Mouse (Mus musculus): ENCODE results near the gene Rb1. TPM values are rescaled to one million over a fixed set of nuclear protein-coding genes. Genes with fewer than 3 reads are reported as not detected.

Rb1 gene
- total and polyA plus RNA-seq, 2 experiments from 2014 or later, result 18.1 to 23.9 TPM

GRCm38 (mm10) chr14:73226346-73226745, 99.3 kb downstream of the Rb1 start:
- WGBS, result 44% methylated on average over 3 of the region's 3 CpGs

GRCm38 (mm10) chr14:73222316-73222970, 103.2 kb downstream of the Rb1 start:
- no peaks in the 10 kb centered on the region for H3K36me3 ChIP-seq (ENCODE audit: insufficient read depth, low read length)
- no peak overlapping the region for H3K4me2 ChIP-seq (ENCODE audit: low read depth, low read length)
- no peak for ATAC-seq
- WGBS, result 91% methylated on average over 9 of the region's 9 CpGs
- no peak for TF ChIP-seq CTCF (IDR thresholded peaks at IDR 0.05; ENCODE audit: low read depth)
- no peak overlapping the region for H3K4me3 ChIP-seq (ENCODE audit: low read length)
- H3K27me3 ChIP-seq (ENCODE audit: insufficient read depth, low read length), result no peaks in the 10 kb centered on the region
- no peaks in the 10 kb centered on the region for H3K9me3 ChIP-seq (ENCODE audit: low read length)
- H3K4me1 ChIP-seq (ENCODE audit: insufficient read depth, low read length), result no peaks in the 10 kb centered on the region
- H3K9ac ChIP-seq (replicated peaks; ENCODE audit: low read length), result no peak overlapping the region
- H3K27ac ChIP-seq, result no peak overlapping the region
- no peak for DNase-seq (ENCODE audit: low spot score)

More at GRCm38 (mm10) chr14:73226346-73226745, 99.3 kb downstream of the Rb1 start:
- peak; percentile 66; the same call in 1 of the 2 replicates for ATAC-seq
- Histone ChIP-seq H3K4me2 (ENCODE audit: low read depth, low read length) (no peak overlapping the region), H3K4me3 (ENCODE audit: low read length) (no peak overlapping the region), H3K9ac (replicated peaks; ENCODE audit: low read length) (no peak overlapping the region), H3K27ac (no peak overlapping the region; the same call in 1 of the 2 replicates), H3K4me1 (ENCODE audit: insufficient read depth, low read length) (no peaks in the 10 kb centered on the region), H3K27me3 (ENCODE audit: insufficient read depth, low read length) (no peaks in the 10 kb centered on the region), H3K9me3 (ENCODE audit: low read length) (no peaks in the 10 kb centered on the region), H3K36me3 (ENCODE audit: insufficient read depth, low read length) (no peaks in the 10 kb centered on the region)
- DNase-seq (ENCODE audit: low spot score), result peak; percentile 61
- TF ChIP-seq CTCF (IDR thresholded peaks at IDR 0.05; ENCODE audit: low read depth), result no peak

- no peak for TF ChIP-seq CTCF (IDR thresholded peaks at IDR 0.05; ENCODE audit: low read depth)
These were observed 108.6 kb downstream of the Rb1 start for GRCm38 (mm10) chr14:73217062-73217461.

GRCm38 (mm10) chr14:73211477-73211876, 114.1 kb downstream of the Rb1 start:
- H3K36me3 ChIP-seq (ENCODE audit: insufficient read depth, low read length), result peaks cover 15% of the 10 kb centered on the region; the same call in 1 of the 2 replicates
- TF ChIP-seq CTCF (IDR thresholded peaks at IDR 0.05; ENCODE audit: low read depth), result no peak
- no peaks in the 10 kb centered on the region for H3K27me3 ChIP-seq (ENCODE audit: insufficient read depth, low read length)
- WGBS, result 92% methylated on average over 5 of the region's 5 CpGs
- no peak overlapping the region for H3K27ac ChIP-seq
- no peak overlapping the region for H3K4me3 ChIP-seq (ENCODE audit: low read length)
- H3K4me1 ChIP-seq (ENCODE audit: insufficient read depth, low read length), result no peaks in the 10 kb centered on the region
- no peak overlapping the region for H3K9ac ChIP-seq (replicated peaks; ENCODE audit: low read length)
- DNase-seq (ENCODE audit: low spot score) (no peak), ATAC-seq (no peak)
- H3K9me3 ChIP-seq (ENCODE audit: low read length), result no peaks in the 10 kb centered on the region
- H3K4me2 ChIP-seq (ENCODE audit: low read depth, low read length), result no peak overlapping the region

More at GRCm38 (mm10) chr14:73217062-73217461, 108.6 kb downstream of the Rb1 start:
- WGBS, result 94% methylated on average over 1 of the region's 1 CpGs
- DNase-seq (ENCODE audit: low spot score), result peak; percentile 17
- Histone ChIP-seq H3K27ac (peak overlapping the region; percentile 36; the same call in 1 of the 2 replicates), H3K27me3 (ENCODE audit: insufficient read depth, low read length) (no peaks in the 10 kb centered on the region), H3K36me3 (ENCODE audit: insufficient read depth, low read length) (peaks cover 9% of the 10 kb centered on the region; the same call in 1 of the 2 replicates), H3K9ac (replicated peaks; ENCODE audit: low read length) (no peak overlapping the region), H3K4me3 (ENCODE audit: low read length) (no peak overlapping the region), H3K4me1 (ENCODE audit: insufficient read depth, low read length) (no peaks in the 10 kb centered on the region), H3K4me2 (ENCODE audit: low read depth, low read length) (no peak overlapping the region), H3K9me3 (ENCODE audit: low read length) (no peaks in the 10 kb centered on the region)
- ATAC-seq, result 0 out of 2 replicates have a peak, but pooled peaks have one; percentile 27

- DNase-seq (ENCODE audit: low spot score) (no peak), ATAC-seq (no peak)
- WGBS, result 95% methylated on average over 8 of the region's 8 CpGs
- H3K36me3 ChIP-seq (ENCODE audit: insufficient read depth, low read length), result peaks cover 10% of the 10 kb centered on the region; the same call in 1 of the 2 replicates
- H3K9ac ChIP-seq (replicated peaks; ENCODE audit: low read length), result no peak overlapping the region
- H3K4me1 ChIP-seq (ENCODE audit: insufficient read depth, low read length), result no peaks in the 10 kb centered on the region
- H3K4me3 ChIP-seq (ENCODE audit: low read length), result no peak overlapping the region
- no peaks in the 10 kb centered on the region for H3K9me3 ChIP-seq (ENCODE audit: low read length)
- no peak overlapping the region for H3K27ac ChIP-seq
- no peak for TF ChIP-seq CTCF (IDR thresholded peaks at IDR 0.05; ENCODE audit: low read depth)
- H3K27me3 ChIP-seq (ENCODE audit: insufficient read depth, low read length), result no peaks in the 10 kb centered on the region
- no peak overlapping the region for H3K4me2 ChIP-seq (ENCODE audit: low read depth, low read length)
These were observed 115.4 kb downstream of the Rb1 start for GRCm38 (mm10) chr14:73210196-73210595.

GRCm38 (mm10) chr14:73209262-73209661, 116.4 kb downstream of the Rb1 start:
- DNase-seq (ENCODE audit: low spot score), result no peak
- Histone ChIP-seq H3K9ac (replicated peaks; ENCODE audit: low read length) (no peak overlapping the region), H3K4me1 (ENCODE audit: insufficient read depth, low read length) (no peaks in the 10 kb centered on the region), H3K27ac (no peak overlapping the region), H3K9me3 (ENCODE audit: low read length) (no peaks in the 10 kb centered on the region), H3K4me2 (ENCODE audit: low read depth, low read length) (no peak overlapping the region), H3K4me3 (ENCODE audit: low read length) (no peak overlapping the region), H3K36me3 (ENCODE audit: insufficient read depth, low read length) (peaks cover 10% of the 10 kb centered on the region; the same call in 1 of the 2 replicates), H3K27me3 (ENCODE audit: insufficient read depth, low read length) (no peaks in the 10 kb centered on the region)
- ATAC-seq, result no peak
- TF ChIP-seq CTCF (IDR thresholded peaks at IDR 0.05; ENCODE audit: low read depth), result no peak

- H3K4me1 ChIP-seq (ENCODE audit: insufficient read depth, low read length), result no peaks in the 10 kb centered on the region
- DNase-seq (ENCODE audit: low spot score) (no peak), ATAC-seq (no peak)
- no peak for TF ChIP-seq CTCF (IDR thresholded peaks at IDR 0.05; ENCODE audit: low read depth)
- H3K9ac ChIP-seq (replicated peaks; ENCODE audit: low read length), result no peak overlapping the region
- no peaks in the 10 kb centered on the region for H3K9me3 ChIP-seq (ENCODE audit: low read length)
- H3K4me2 ChIP-seq (ENCODE audit: low read depth, low read length), result no peak overlapping the region
- no peaks in the 10 kb centered on the region for H3K36me3 ChIP-seq (ENCODE audit: insufficient read depth, low read length)
- WGBS, result 72% methylated on average over 3 of the region's 3 CpGs
- no peak overlapping the region for H3K4me3 ChIP-seq (ENCODE audit: low read length)
- no peak overlapping the region for H3K27ac ChIP-seq
- no peaks in the 10 kb centered on the region for H3K27me3 ChIP-seq (ENCODE audit: insufficient read depth, low read length)
These were observed 121.6 kb downstream of the Rb1 start for GRCm38 (mm10) chr14:73204016-73204415.
